Mouse (Mus musculus): ENCODE measurements around the gene Ror1. TPM values are rescaled to one million over a fixed set of nuclear protein-coding genes. Genes with fewer than 3 reads are reported as not detected.

Ror1 gene
- polyA plus RNA-seq (2016; fragmentation: Nextera tagmentation; extraction: Ambion mirVana), result 13.9 and 15.0 TPM in 2 replicates

- peaks cover 19% of the 10 kb centered on the region for H3K27me3 ChIP-seq (replicated peaks)
- peak; percentile 84 for ATAC-seq (ENCODE audit: insufficient number of reproducible peaks, low FRiP score)
- under 1% methylated on average over 63 of the region's 76 CpGs for WGBS
Observed at GRCm38 (mm10) chr4:100095685-100096595, at the start of gene Ror1. Ror1 (plus strand) TSS chr4:100095791.

GRCm38 (mm10) chr4:100047066-100047465, 48.5 kb upstream of the Ror1 start:
- no peak overlapping the region for H3K27ac ChIP-seq (ENCODE audit: poor library complexity, severe bottlenecking)
- no peak overlapping the region for H3K4me3 ChIP-seq
- H3K4me2 ChIP-seq, result no peak overlapping the region
- 57% methylated on average over 6 of the region's 6 CpGs for WGBS
- ATAC-seq (ENCODE audit: insufficient number of reproducible peaks, low FRiP score), result no peak
- no peaks in the 10 kb centered on the region for H3K4me1 ChIP-seq (replicated peaks)
- H3K9ac ChIP-seq, result no peak overlapping the region
- H3K9me3 ChIP-seq (replicated peaks), result no peaks in the 10 kb centered on the region
- no peaks in the 10 kb centered on the region for H3K36me3 ChIP-seq
- H3K27me3 ChIP-seq (replicated peaks), result no peaks in the 10 kb centered on the region

More at GRCm38 (mm10) chr4:100095685-100096595, at the start of gene Ror1:
- Histone ChIP-seq H3K9me3 (replicated peaks) (no peaks in the 10 kb centered on the region), H3K4me2 (peak within 1 kb of the TSS; percentile 77), H3K36me3 (no peaks in the 10 kb centered on the region), H3K4me1 (replicated peaks) (peaks cover 11% of the 10 kb centered on the region), H3K4me3 (peak within 1 kb of the TSS; percentile 68), H3K9ac (peak within 1 kb of the TSS; percentile 74), H3K27ac (ENCODE audit: poor library complexity, severe bottlenecking) (peak within 1 kb of the TSS; percentile 69)

GRCm38 (mm10) chr4:100048351-100048950, 47.1 kb upstream of the Ror1 start:
- WGBS, result 60% methylated on average over 7 of the region's 7 CpGs
- H3K9ac ChIP-seq, result no peak overlapping the region
- no peak overlapping the region for H3K27ac ChIP-seq (ENCODE audit: poor library complexity, severe bottlenecking)

GRCm38 (mm10) chr4:100051767-100052166, 43.8 kb upstream of the Ror1 start:
- no peaks in the 10 kb centered on the region for H3K27me3 ChIP-seq (replicated peaks)
- H3K9ac ChIP-seq, result no peak overlapping the region
- no peak overlapping the region for H3K4me3 ChIP-seq
- H3K9me3 ChIP-seq (replicated peaks), result no peaks in the 10 kb centered on the region
- H3K36me3 ChIP-seq, result no peaks in the 10 kb centered on the region
- H3K4me1 ChIP-seq (replicated peaks), result peaks cover 11% of the 10 kb centered on the region
- H3K4me2 ChIP-seq, result no peak overlapping the region
- ATAC-seq (ENCODE audit: insufficient number of reproducible peaks, low FRiP score), result no peak
- H3K27ac ChIP-seq (ENCODE audit: poor library complexity, severe bottlenecking), result no peak overlapping the region

More at GRCm38 (mm10) chr4:100048351-100048950, 47.1 kb upstream of the Ror1 start:
- Histone ChIP-seq H3K27me3 (replicated peaks) (no peaks in the 10 kb centered on the region), H3K4me1 (replicated peaks) (no peaks in the 10 kb centered on the region), H3K4me3 (no peak overlapping the region), H3K9me3 (replicated peaks) (no peaks in the 10 kb centered on the region), H3K4me2 (no peak overlapping the region), H3K36me3 (no peaks in the 10 kb centered on the region)
- no peak for ATAC-seq (ENCODE audit: insufficient number of reproducible peaks, low FRiP score)

- H3K4me3 ChIP-seq, result no peak overlapping the region
- no peak overlapping the region for H3K27ac ChIP-seq (ENCODE audit: poor library complexity, severe bottlenecking)
- H3K36me3 ChIP-seq, result no peaks in the 10 kb centered on the region
- ATAC-seq (ENCODE audit: insufficient number of reproducible peaks, low FRiP score), result no peak
- no peak overlapping the region for H3K9ac ChIP-seq
- H3K9me3 ChIP-seq (replicated peaks), result no peaks in the 10 kb centered on the region
- no peaks in the 10 kb centered on the region for H3K27me3 ChIP-seq (replicated peaks)
- peaks cover 11% of the 10 kb centered on the region for H3K4me1 ChIP-seq (replicated peaks)
- no peak overlapping the region for H3K4me2 ChIP-seq
- 62% methylated on average over 3 of the region's 3 CpGs for WGBS
Observed at GRCm38 (mm10) chr4:100052258-100052657, 43.3 kb upstream of the Ror1 start.

- WGBS, result 48% methylated on average over 9 of the region's 9 CpGs
Observed at GRCm38 (mm10) chr4:100056046-100056445, 39.5 kb upstream of the Ror1 start.

GRCm38 (mm10) chr4:100056446-100056845, 39.1 kb upstream of the Ror1 start:
- ATAC-seq (ENCODE audit: insufficient number of reproducible peaks, low FRiP score), result no peak

More at GRCm38 (mm10) chr4:100056046-100056445, 39.5 kb upstream of the Ror1 start:
- H3K9ac ChIP-seq, result no peak overlapping the region
- H3K4me1 ChIP-seq (replicated peaks), result peaks cover 11% of the 10 kb centered on the region
- no peak overlapping the region for H3K4me3 ChIP-seq
- no peak overlapping the region for H3K27ac ChIP-seq (ENCODE audit: poor library complexity, severe bottlenecking)
- no peaks in the 10 kb centered on the region for H3K36me3 ChIP-seq
- H3K4me2 ChIP-seq, result no peak overlapping the region
- no peaks in the 10 kb centered on the region for H3K9me3 ChIP-seq (replicated peaks)
- no peaks in the 10 kb centered on the region for H3K27me3 ChIP-seq (replicated peaks)
- no peak for ATAC-seq (ENCODE audit: insufficient number of reproducible peaks, low FRiP score)

GRCm38 (mm10) chr4:100057381-100057780, 38.2 kb upstream of the Ror1 start:
- no peak overlapping the region for H3K4me3 ChIP-seq
- ATAC-seq (ENCODE audit: insufficient number of reproducible peaks, low FRiP score), result no peak
- peaks cover 11% of the 10 kb centered on the region for H3K4me1 ChIP-seq (replicated peaks)
- 79% methylated on average over 13 of the region's 13 CpGs for WGBS
- H3K36me3 ChIP-seq, result no peaks in the 10 kb centered on the region
- H3K27me3 ChIP-seq (replicated peaks), result no peaks in the 10 kb centered on the region
- H3K9me3 ChIP-seq (replicated peaks), result no peaks in the 10 kb centered on the region
- no peak overlapping the region for H3K27ac ChIP-seq (ENCODE audit: poor library complexity, severe bottlenecking)
- no peak overlapping the region for H3K9ac ChIP-seq
- no peak overlapping the region for H3K4me2 ChIP-seq

More at GRCm38 (mm10) chr4:100056446-100056845, 39.1 kb upstream of the Ror1 start:
- Histone ChIP-seq H3K4me3 (no peak overlapping the region), H3K9ac (no peak overlapping the region), H3K36me3 (no peaks in the 10 kb centered on the region), H3K4me2 (no peak overlapping the region), H3K9me3 (replicated peaks) (no peaks in the 10 kb centered on the region), H3K27me3 (replicated peaks) (no peaks in the 10 kb centered on the region), H3K27ac (ENCODE audit: poor library complexity, severe bottlenecking) (no peak overlapping the region), H3K4me1 (replicated peaks) (peaks cover 11% of the 10 kb centered on the region)
- 76% methylated on average over 4 of the region's 4 CpGs for WGBS

- Histone ChIP-seq H3K36me3 (no peaks in the 10 kb centered on the region), H3K4me1 (replicated peaks) (peaks cover 11% of the 10 kb centered on the region), H3K9me3 (replicated peaks) (no peaks in the 10 kb centered on the region), H3K9ac (no peak overlapping the region), H3K4me2 (no peak overlapping the region), H3K27me3 (replicated peaks) (no peaks in the 10 kb centered on the region), H3K27ac (ENCODE audit: poor library complexity, severe bottlenecking) (no peak overlapping the region), H3K4me3 (no peak overlapping the region)
- whole genome bisulfite sequencing, result 83% methylated on average over 5 of the region's 5 CpGs
- ATAC-seq (ENCODE audit: insufficient number of reproducible peaks, low FRiP score), result no peak
Observed at GRCm38 (mm10) chr4:100058631-100059030, 37.0 kb upstream of the Ror1 start.

GRCm38 (mm10) chr4:100059811-100060210, 35.8 kb upstream of the Ror1 start:
- Histone ChIP-seq H3K36me3 (no peaks in the 10 kb centered on the region), H3K9ac (no peak overlapping the region), H3K27me3 (replicated peaks) (no peaks in the 10 kb centered on the region), H3K4me3 (no peak overlapping the region), H3K27ac (ENCODE audit: poor library complexity, severe bottlenecking) (no peak overlapping the region), H3K4me2 (no peak overlapping the region), H3K9me3 (replicated peaks) (no peaks in the 10 kb centered on the region), H3K4me1 (replicated peaks) (peaks cover 21% of the 10 kb centered on the region)
- no peak for ATAC-seq (ENCODE audit: insufficient number of reproducible peaks, low FRiP score)
- 80% methylated on average over 3 of the region's 3 CpGs for WGBS

GRCm38 (mm10) chr4:100061396-100062066, 34.1 kb upstream of the Ror1 start:
- Histone ChIP-seq H3K4me3 (no peak overlapping the region), H3K27ac (ENCODE audit: poor library complexity, severe bottlenecking) (no peak overlapping the region), H3K27me3 (replicated peaks) (no peaks in the 10 kb centered on the region), H3K4me1 (replicated peaks) (peaks cover 11% of the 10 kb centered on the region), H3K9ac (no peak overlapping the region), H3K9me3 (replicated peaks) (no peaks in the 10 kb centered on the region), H3K4me2 (no peak overlapping the region), H3K36me3 (no peaks in the 10 kb centered on the region)
- ATAC-seq (ENCODE audit: insufficient number of reproducible peaks, low FRiP score), result no peak
- WGBS, result 76% methylated on average over 19 of the region's 19 CpGs

Measured in heart, embryonic 12.5 days (tissue).